Mouse (Mus musculus) testis, adult 2 months (tissue): ENCODE results near the gene Ahcy.

Experiments used
- CTCF ChIP-seq: fragments of 200-500 bp; IDR thresholded peaks from 2 replicates; pipeline ENCODE4 v1.5.1; 2012; ENCODE audit warnings: low read depth, mild to moderate bottlenecking, inconsistent platforms, low read length, moderate library complexity; ENCODE audit not compliant: control insufficient read depth, insufficient read depth, insufficient replicate concordance
- POLR2A ChIP-seq: fragments of 200-500 bp; IDR thresholded peaks from 2 replicates; pipeline ENCODE4 v1.6.1; 2012; ENCODE audit warnings: low read depth, mild to moderate bottlenecking, inconsistent platforms, low read length, moderate library complexity; ENCODE audit not compliant: control insufficient read depth

DNA sequence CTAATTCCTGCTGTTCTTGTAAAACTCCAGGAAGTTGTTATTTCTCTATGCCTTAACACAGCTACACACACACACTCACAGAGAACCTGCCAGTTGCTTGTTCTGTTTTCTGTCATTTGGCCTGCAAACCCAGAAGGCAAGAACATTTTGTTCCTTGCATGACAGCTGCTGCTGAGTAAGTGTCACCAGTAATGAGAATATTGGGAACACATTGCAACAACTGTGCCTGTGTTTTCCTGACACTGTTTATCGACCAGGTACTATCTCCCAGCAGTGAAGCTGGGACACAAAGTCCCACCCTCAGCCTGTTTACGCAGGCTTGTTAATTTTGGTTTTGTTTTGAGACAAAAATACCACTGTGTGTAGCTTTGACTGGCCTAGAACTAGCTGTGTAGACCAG lies 21.6 kb downstream of the Ahcy start:
- TF ChIP-seq POLR2A, result no peak
- no peak for TF ChIP-seq CTCF
